Mouse (Mus musculus): Measurements from ENCODE around the gene Gm6592.
"Not testable (repeated sequence)": the region's sequence is repeated elsewhere in the genome, so short reads cannot be mapped to it uniquely, and the experiment has no call there.

Gm6592 gene

GRCm38 (mm10) chrX:8843694-8844093 is at the start of gene Gm6592:
Gene Gm6592, plus strand, starts transcription at chrX:8843994.
- no peak for DNase-seq

GRCm38 (mm10) chrX:8803391-8803790 is 40.4 kb upstream of the Gm6592 start, which contains the start of gene Ssxb5:
Gene Ssxb5, plus strand, starts transcription at chrX:8803691.
- not testable (repeated sequence) for DNase-seq

DNA sequence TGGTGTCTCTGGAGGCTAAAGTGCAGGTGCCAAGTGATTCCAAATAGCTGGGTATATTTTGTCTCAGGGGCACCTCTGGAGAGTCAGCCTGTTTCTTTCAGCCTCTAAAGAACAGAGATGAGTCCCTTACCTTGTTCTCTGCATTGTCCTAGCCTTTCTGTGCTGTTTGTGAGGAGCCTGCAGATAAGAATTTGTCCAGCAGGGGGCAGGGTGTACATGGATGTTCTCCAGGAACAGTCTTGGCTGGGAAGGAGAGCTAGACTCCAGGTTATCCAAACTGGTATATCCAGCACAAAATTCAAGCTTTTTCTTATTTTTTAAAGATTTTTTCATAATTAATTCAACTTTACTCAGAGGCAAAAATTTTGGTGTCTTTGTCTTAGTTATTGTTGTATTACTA is 11.8 kb upstream of the Gm6592 start:
- peak; percentile 15 for DNase-seq

DNA sequence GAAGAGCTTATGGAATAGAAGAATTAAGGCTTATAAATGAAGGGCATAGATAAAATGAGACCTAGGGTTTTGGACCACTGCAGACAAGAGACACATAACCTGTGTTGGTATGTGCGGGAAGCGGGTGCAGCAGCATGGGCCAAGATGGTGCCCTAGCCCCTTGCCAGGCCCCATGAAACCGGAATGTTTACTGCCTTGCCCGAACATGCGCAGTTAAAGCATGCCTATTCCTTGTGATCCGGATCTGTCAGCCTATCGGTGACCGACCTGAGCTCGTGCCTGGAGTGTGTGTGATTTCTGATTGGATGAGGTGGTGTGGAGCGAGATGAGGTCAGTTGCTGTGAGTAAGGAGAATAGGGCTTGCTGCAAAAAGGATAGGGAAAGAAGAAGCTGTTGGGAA is 8.7 kb downstream of the Gm6592 start:
- no peak for DNase-seq

DNA sequence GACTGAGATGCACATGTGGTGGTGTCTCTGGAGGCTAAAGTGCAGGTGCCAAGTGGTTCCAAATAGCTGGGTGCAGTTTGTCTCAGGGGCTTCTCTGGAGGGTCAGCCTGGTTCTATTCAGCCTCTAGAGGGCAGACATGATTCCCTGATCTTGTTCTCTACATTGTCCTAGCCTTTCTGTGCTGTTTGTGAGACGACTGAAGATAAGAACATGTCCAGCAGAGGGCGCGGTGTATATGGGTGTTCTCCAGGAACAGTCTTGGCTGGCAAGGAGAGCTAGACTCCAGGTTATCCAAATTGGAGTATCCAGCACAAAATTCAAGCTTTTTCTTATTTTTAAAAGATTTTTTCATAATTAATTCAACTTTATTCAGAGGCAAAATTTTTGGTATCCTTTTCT is 20.5 kb downstream of the Gm6592 start:
- DNase-seq = peak; percentile 50

DNA sequence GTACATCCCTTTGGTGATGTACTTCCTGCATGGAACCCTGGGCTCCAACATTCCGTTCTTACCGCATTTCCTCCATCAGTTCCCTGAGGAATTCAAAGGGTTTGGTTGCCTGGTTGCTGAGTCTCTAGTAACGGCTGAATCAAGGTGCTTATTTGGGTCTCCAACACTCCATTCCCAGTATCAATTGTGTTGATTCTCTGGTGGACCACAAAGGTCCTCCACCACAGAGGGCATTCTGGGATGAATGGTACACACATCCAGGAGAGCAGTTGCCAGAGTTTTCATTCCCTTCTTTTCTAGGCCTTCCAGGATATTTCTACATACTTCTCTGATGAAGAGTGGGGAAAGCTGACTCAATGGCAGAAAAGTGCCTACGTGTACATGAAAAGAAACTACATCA is 30.2 kb downstream of the Gm6592 start, which contains the start of gene Gm5751:
TSS of gene Gm5751 (plus strand) at position 301 of the 400 bp plus-strand sequence.
- DNase-seq = not testable (repeated sequence)

- DNase-seq = no peak
Observed at GRCm38 (mm10) chrX:8884336-8884735, 40.5 kb downstream of the Gm6592 start.

DNA sequence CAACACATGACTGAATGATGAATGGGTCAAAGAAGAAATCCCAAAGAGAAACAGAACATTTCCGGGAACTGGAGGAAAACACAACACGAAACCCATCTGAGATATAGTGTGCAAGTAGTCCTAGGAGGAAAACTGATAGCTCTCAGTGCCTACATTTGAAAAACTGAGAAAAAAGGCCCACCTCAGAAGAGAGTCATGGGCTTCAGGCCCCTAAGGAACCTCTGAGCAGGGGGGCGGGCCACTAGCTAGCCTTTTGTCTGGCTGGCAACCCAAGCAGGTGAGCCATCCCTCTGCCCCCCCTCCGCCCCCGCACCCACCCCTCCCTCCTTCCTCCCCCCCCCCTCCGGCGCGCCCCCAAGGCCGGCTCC is 48.2 kb downstream of the Gm6592 start:
- no peak for DNase-seq

DNA sequence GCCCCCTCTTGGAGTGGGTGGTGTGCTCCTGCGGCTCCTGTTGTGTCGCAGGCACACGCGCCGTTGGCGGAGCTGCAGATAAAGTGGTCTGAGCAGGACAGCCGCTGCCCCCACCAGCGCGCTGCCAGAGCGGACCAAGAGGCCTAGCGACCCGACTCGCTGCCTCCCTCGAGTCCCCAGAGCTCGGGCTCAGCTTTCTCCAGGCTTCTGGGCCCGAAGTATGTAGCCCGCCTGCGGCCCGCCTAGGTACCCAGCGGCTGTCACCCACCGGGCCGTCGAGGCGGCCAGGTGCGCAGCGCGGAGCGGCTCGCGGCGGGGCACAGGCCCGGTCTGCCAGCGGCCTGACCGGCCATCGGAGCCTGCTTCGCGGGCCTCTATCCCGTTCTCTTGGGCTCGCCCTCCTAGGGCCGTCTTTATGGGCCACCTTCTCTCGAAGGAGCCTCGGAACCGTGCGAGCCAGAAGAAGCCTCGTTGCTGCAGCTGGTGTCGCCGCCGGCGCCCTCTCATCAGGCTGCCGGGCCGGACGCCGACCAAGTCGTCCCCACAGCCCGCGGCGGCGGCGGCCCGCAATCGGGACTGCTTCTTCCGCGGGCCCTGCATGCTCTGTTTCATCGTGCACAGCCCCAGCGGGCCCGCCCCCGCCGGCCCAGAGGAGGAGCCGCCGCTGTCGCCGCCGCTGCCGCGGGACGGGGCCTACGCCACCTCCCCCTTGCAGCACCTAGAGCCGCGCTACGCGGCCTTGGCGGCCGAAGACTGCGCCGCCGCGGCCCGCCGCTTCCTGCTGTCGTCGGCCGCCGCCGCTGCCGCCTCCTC is 48.8 kb downstream of the Gm6592 start, which contains the start of gene B630019K06Rik:
TSS of gene B630019K06Rik (plus strand) at position 40 of the 813 bp plus-strand sequence.
- peak; percentile 45 for DNase-seq

GRCm38 (mm10) chrX:8893182-8893651 is 49.4 kb downstream of the Gm6592 start:
- DNase-seq = no peak

Measured in liver (tissue).